Mouse (Mus musculus) cerebellum, adult 11 months (tissue): ENCODE measurements around the gene H2al2b.
"Not testable (repeated sequence)": the region's sequence is repeated elsewhere in the genome, so short reads cannot be mapped to it uniquely, and the experiment has no call there.

Source experiments
- DNase-seq: peaks from one replicate; pipeline ENCODE4 v3.0.0; 2022

Gene H2al2b

GRCm38 (mm10) chrY:2720574-2720973 is at the start of gene H2al2b:
Gene H2al2b, minus strand, starts transcription at chrY:2720674.
- not testable (repeated sequence) for DNase-seq
